In genomic region chr17:26948316-26949050, GRCm38 (mm10) we compare ENCODE assay signal across 8 mouse cellular contexts. TPM values are rescaled to one million over a fixed set of nuclear protein-coding genes. Genes with fewer than 3 reads are reported as not detected.
DNase-seq lines count a peak whose midpoint lies in the region; TF ChIP-seq lines count a peak whose summit lies in the region.

No protein-coding gene starts in this region.

- peak overlapping the region; percentile 76 for H3K9ac ChIP-seq in heart, adult 2 months (ENCODE audit: low read depth, low read length)

- DNase-seq in 3T3-L1 (ENCODE audit: low read depth, low spot score): peak; percentile 56
- peak; percentile 44 for DNase-seq in CD4-positive helper T cell, adult 2 months (ENCODE audit: low read depth, low spot score)
- DNase-seq in cerebellum, adult 9-11 months: peak; percentile 68
- DNase-seq in heart, adult 2 months: peak; percentile 73 to 78
- DNase-seq in kidney, adult 9 months: peak; percentile 59
- peak; percentile 65 for DNase-seq in lung, adult 2 months
- DNase-seq in retina, postnatal 1 day: peak; percentile 75
- DNase-seq in T-cell, adult 2 months (ENCODE audit: low spot score): no peak

- H3K36me3 ChIP-seq in heart, adult 2 months (ENCODE audit: control insufficient read depth, insufficient read depth, low read length): no peaks in the 10 kb centered on the region

- H3K27ac ChIP-seq in heart, adult 2 months: no peak overlapping the region; the same call in 1 of the 2 replicates

- intact Hi-C loops in heart, adult 2 months (cut with DNase I): no loop called here

- peaks cover 1% of the 10 kb centered on the region for H3K4me1 ChIP-seq in heart, adult 2 months (ENCODE audit: control insufficient read depth, insufficient read depth, low read length)
- peaks cover 5% of the 10 kb centered on the region for H3K4me1 ChIP-seq in lung, adult 2 months (ENCODE audit: control insufficient read depth, insufficient read depth, low read length)

- no peak for TF ChIP-seq EP300 in heart, adult 2 months (IDR thresholded peaks at IDR 0.05; ENCODE audit: insufficient read depth, low read depth, low read length)

- no peaks in the 10 kb centered on the region for H3K27me3 ChIP-seq in heart, adult 2 months (ENCODE audit: control insufficient read depth, insufficient read depth, low read length)

- 0 out of 2 replicates have a peak, but pooled peaks have one; percentile 8 for TF ChIP-seq CTCF in heart, adult 2 months (IDR thresholded peaks at IDR 0.05)
- TF ChIP-seq CTCF in lung, adult 2 months (IDR thresholded peaks at IDR 0.05; ENCODE audit: insufficient read depth, low read length): no peak

- H3K79me2 ChIP-seq in heart, adult 2 months (replicated peaks; ENCODE audit: control insufficient read depth, insufficient read depth, low read length): no peaks in the 10 kb centered on the region

- 0% methylated on average over 55 of the region's 87 CpGs for WGBS in heart, adult 2 months
- 1% methylated on average over 69 of the region's 87 CpGs for WGBS in lung, adult 2 months

- H3K4me3 ChIP-seq in heart, adult 2 months: peak overlapping the region; percentile 66
- H3K4me3 ChIP-seq in lung, adult 2 months (replicated peaks; ENCODE audit: extremely low read depth, low read depth, low read length): peak overlapping the region; percentile 73

- no peak for TF ChIP-seq POLR2A in heart, adult 2 months (IDR thresholded peaks at IDR 0.05; ENCODE audit: insufficient read depth, low read depth, low read length)
- no peak for TF ChIP-seq POLR2A in lung, adult 2 months (IDR thresholded peaks at IDR 0.05; ENCODE audit: borderline replicate concordance, extremely low read depth, low read depth, low read length)

RNA-seq across cellular contexts. Expression of gene Syngap1, which starts 7.4 kb away (rescaled TPM):
- total RNA-seq in heart, adult 2 months (2021): 1 to 10 TPM; 4.1 to 4.2 TPM
- 6.7 and 9.0 TPM in 2 replicates for polyA plus RNA-seq in heart, adult 2 months (2012; rRNA removed)
- polyA plus RNA-seq in lung, adult 2 months (2012; rRNA removed): 31.3 and 32.8 TPM in 2 replicates

RNA-seq across cellular contexts. Expression of gene Cuta, which starts 9.1 kb away (rescaled TPM):
- 10 to 100 TPM; 78.6 to 94.2 TPM for total RNA-seq in heart, adult 2 months (2021)
- 85.1 and 96.6 TPM in 2 replicates for polyA plus RNA-seq in heart, adult 2 months (2012; rRNA removed)
- polyA plus RNA-seq in lung, adult 2 months (2012; rRNA removed): 129 and 145 TPM in 2 replicates

RNA-seq across cellular contexts. Expression of gene Phf1, which starts 15.6 kb away (rescaled TPM):
- total RNA-seq in heart, adult 2 months (2021): 10 to 100 TPM; 17.8 to 18.1 TPM
- 35.3 and 36.8 TPM in 2 replicates for polyA plus RNA-seq in heart, adult 2 months (2012; rRNA removed)
- 101 and 114 TPM in 2 replicates for polyA plus RNA-seq in lung, adult 2 months (2012; rRNA removed)

RNA-seq across cellular contexts. Expression of gene Zbtb9, which starts 24.5 kb away (rescaled TPM):
- total RNA-seq in heart, adult 2 months (2021): 1 to 10 TPM; 1.5 to 3.5 TPM
- polyA plus RNA-seq in heart, adult 2 months (2012; rRNA removed): 2.4 and 2.8 TPM in 2 replicates
- polyA plus RNA-seq in lung, adult 2 months (2012; rRNA removed): 14.1 and 14.5 TPM in 2 replicates

RNA-seq across cellular contexts. Expression of gene Kifc5b, which starts 31.6 kb away (rescaled TPM):
- total RNA-seq in heart, adult 2 months (2021): under 1 TPM; 0.26 to 0.36 TPM
- polyA plus RNA-seq in heart, adult 2 months (2012; rRNA removed): 0.62 and 0.79 TPM in 2 replicates
- 1.5 and 1.8 TPM in 2 replicates for polyA plus RNA-seq in lung, adult 2 months (2012; rRNA removed)
